Mouse (Mus musculus) testis, adult 2 months (tissue): Measurements from ENCODE around the gene Pcbp4.

Experiments used
- CTCF ChIP-seq: fragments of 200-500 bp; IDR thresholded peaks from 2 replicates; pipeline ENCODE4 v1.5.1; 2012; ENCODE audit warnings: low read depth, mild to moderate bottlenecking, inconsistent platforms, low read length, moderate library complexity; ENCODE audit not compliant: control insufficient read depth, insufficient read depth, insufficient replicate concordance
- POLR2A ChIP-seq: fragments of 200-500 bp; IDR thresholded peaks from 2 replicates; pipeline ENCODE4 v1.6.1; 2012; ENCODE audit warnings: low read depth, mild to moderate bottlenecking, inconsistent platforms, low read length, moderate library complexity; ENCODE audit not compliant: control insufficient read depth

- TF ChIP-seq CTCF (no peak), POLR2A (no peak)
These were observed 16.5 kb upstream of the Pcbp4 start for GRCm38 (mm10) chr9:106436566-106436965.
